Mouse (Mus musculus) adrenal gland, adult 2 months (tissue): Measurements from ENCODE around the gene Psmc5. TPM values are rescaled to one million over a fixed set of nuclear protein-coding genes. Genes with fewer than 3 reads are reported as not detected.

Experiments
- DNase-seq: peaks from one replicate; pipeline ENCODE4 v3.0.0; 2021
- polyA plus RNA-seq: library from polyadenylated mRNA; depleted of rRNA; stranded (reverse); fragments of >200 nt; gene quantifications from 2 replicates; pipeline ENCODE4 v1.2.3, GENCODE M21; 2012; rRNA removed
- total RNA-seq, 2 experiments: library from RNA; stranded (reverse); gene quantifications; 2 replicates each; pipeline ENCODE4 v1.2.3; 2021

Psmc5 gene
- total and polyA plus RNA-seq, 3 experiments, result 12.9 to 164 (median 138) TPM

- no peak for DNase-seq
Observed at GRCm38 (mm10) chr11:106306758-106307157, 50.8 kb downstream of the Psmc5 start.

DNA sequence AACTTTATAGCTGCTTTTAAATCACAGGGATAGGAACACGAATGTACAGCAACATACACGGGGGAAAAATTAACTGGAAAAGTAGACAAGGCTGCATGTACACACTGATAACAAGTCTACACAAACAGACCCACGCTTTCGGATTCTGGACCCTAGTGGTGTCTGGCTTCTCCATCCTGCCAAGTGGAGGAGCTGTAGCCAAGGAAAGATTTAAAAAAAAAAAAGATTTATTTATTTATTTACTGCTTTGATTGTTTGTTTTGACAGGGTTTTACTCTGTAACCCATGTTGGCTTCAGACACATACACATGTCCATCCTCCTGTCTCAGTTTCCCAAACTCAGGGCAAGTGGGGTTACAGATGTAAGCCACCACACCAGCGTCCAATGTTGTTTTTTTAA is 51.5 kb downstream of the Psmc5 start:
- DNase-seq, result no peak

DNA sequence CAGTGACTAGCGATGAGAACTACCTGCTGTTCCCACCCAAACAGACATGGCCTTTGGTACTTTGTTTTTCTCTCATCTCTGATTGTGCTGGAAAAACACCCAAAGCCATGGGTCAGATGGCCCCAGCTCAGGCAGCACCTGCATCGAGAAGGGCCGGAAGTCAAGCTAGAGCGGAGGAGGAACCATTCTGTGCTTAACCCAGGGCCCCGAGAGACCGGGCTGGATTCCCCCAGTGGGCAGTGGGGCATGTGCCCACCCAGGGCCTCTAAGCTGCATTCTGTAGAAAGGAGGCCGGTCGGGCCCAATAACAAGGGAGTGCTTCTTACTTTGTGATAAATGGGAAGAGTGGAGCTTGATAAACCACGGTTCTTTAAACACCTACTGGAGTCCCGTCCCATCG is 52.2 kb downstream of the Psmc5 start:
- no peak for DNase-seq

GRCm38 (mm10) chr11:106310123-106310522 is 54.2 kb downstream of the Psmc5 start:
- DNase-seq, result no peak

Other genes starting within 250 kb of the Psmc5 start
- under 1 TPM; 0.07 to 0.14 TPM for gene Kcnh6, start 248.0 kb upstream of the Psmc5 start, total RNA-seq
- 0.46 and 0.48 TPM in 2 replicates for gene Kcnh6, start 248.0 kb upstream of the Psmc5 start, polyA plus RNA-seq
- 10 to 100 TPM; 39.6 to 57.8 TPM for gene Dcaf7, start 219.3 kb upstream of the Psmc5 start, total RNA-seq
- 80.6 and 81.8 TPM in 2 replicates for gene Dcaf7, start 219.3 kb upstream of the Psmc5 start, polyA plus RNA-seq
- gene Taco1, start 190.1 kb upstream of the Psmc5 start, total RNA-seq, result 10 to 100 TPM; 25.8 to 37.8 TPM
- 17.4 and 17.5 TPM in 2 replicates for gene Taco1, start 190.1 kb upstream of the Psmc5 start, polyA plus RNA-seq
- gene Map3k3, start 171.5 kb upstream of the Psmc5 start, total RNA-seq, result 10 to 100 TPM; 32.0 to 39.7 TPM
- gene Map3k3, start 171.5 kb upstream of the Psmc5 start, polyA plus RNA-seq, result 19.9 and 20.8 TPM in 2 replicates
- not detected for gene Gm10840, start 95.3 kb upstream of the Psmc5 start, total RNA-seq
- not detected in 2 replicates for gene Gm10840, start 95.3 kb upstream of the Psmc5 start, polyA plus RNA-seq
- 10 to 100 TPM in 1 of 2 experiments, 1 to 10 TPM in 1; 9.5 to 17.1 TPM for gene Limd2, start 95.3 kb upstream of the Psmc5 start, total RNA-seq
- 18.1 and 20.0 TPM in 2 replicates for gene Limd2, start 95.3 kb upstream of the Psmc5 start, polyA plus RNA-seq
- 10 to 100 TPM; 14.9 to 16.1 TPM for gene Strada, start 54.0 kb upstream of the Psmc5 start, total RNA-seq
- gene Strada, start 54.0 kb upstream of the Psmc5 start, polyA plus RNA-seq, result 18.8 and 20.6 TPM in 2 replicates
- gene Ccdc47, start 39.8 kb upstream of the Psmc5 start, total RNA-seq, result 100 to 1,000 TPM; 104 to 112 TPM
- 5.6 and 9.5 TPM in 2 replicates for gene Ccdc47, start 39.8 kb upstream of the Psmc5 start, polyA plus RNA-seq
- gene Ddx42, start 39.2 kb upstream of the Psmc5 start, total RNA-seq, result 10 to 100 TPM; 46.6 to 51.0 TPM
- 7.0 and 9.2 TPM in 2 replicates for gene Ddx42, start 39.2 kb upstream of the Psmc5 start, polyA plus RNA-seq
- gene Ftsj3, start 75 bp upstream of the Psmc5 start, total RNA-seq, result 10 to 100 TPM; 49.8 to 53.1 TPM
- 16.2 and 22.5 TPM in 2 replicates for gene Ftsj3, start 75 bp upstream of the Psmc5 start, polyA plus RNA-seq
- gene Smarcd2, start 16.8 kb downstream of the Psmc5 start, total RNA-seq, result 10 to 100 TPM; 64.5 to 80.6 TPM
- 112 and 121 TPM in 2 replicates for gene Smarcd2, start 16.8 kb downstream of the Psmc5 start, polyA plus RNA-seq
- gene Tcam1, start 20.5 kb downstream of the Psmc5 start, total RNA-seq, result under 1 TPM; 0.10 to 0.26 TPM
- not detected in 2 replicates for gene Tcam1, start 20.5 kb downstream of the Psmc5 start, polyA plus RNA-seq
- gene Gh, start 45.7 kb downstream of the Psmc5 start, total RNA-seq, result not detected
- gene Gh, start 45.7 kb downstream of the Psmc5 start, polyA plus RNA-seq, result not detected in 2 replicates
- gene Cd79b, start 58.6 kb downstream of the Psmc5 start, total RNA-seq, result under 1 TPM; 0.79 to 0.81 TPM
- 0.93 and 1.1 TPM in 2 replicates for gene Cd79b, start 58.6 kb downstream of the Psmc5 start, polyA plus RNA-seq
- under 1 TPM; 0.07 to 0.09 TPM for gene Scn4a, start 97.1 kb downstream of the Psmc5 start, total RNA-seq
- gene Scn4a, start 97.1 kb downstream of the Psmc5 start, polyA plus RNA-seq, result 0.01 and 0.15 TPM in 2 replicates
- gene Prr29, start 109.3 kb downstream of the Psmc5 start, total RNA-seq, result not detected
- not detected in 2 replicates for gene Prr29, start 109.3 kb downstream of the Psmc5 start, polyA plus RNA-seq
- 10 to 100 TPM; 11.9 to 16.2 TPM for gene Icam2, start 131.9 kb downstream of the Psmc5 start, total RNA-seq
- gene Icam2, start 131.9 kb downstream of the Psmc5 start, polyA plus RNA-seq, result 25.0 and 29.8 TPM in 2 replicates
- 100 to 1,000 TPM in 1 of 2 experiments, 10 to 100 TPM in 1; 90.7 to 119 TPM for gene Ern1, start 231.7 kb downstream of the Psmc5 start, total RNA-seq
- 608 and 700 TPM in 2 replicates for gene Ern1, start 231.7 kb downstream of the Psmc5 start, polyA plus RNA-seq